Mouse (Mus musculus) Muller cell, postnatal 12 days (primary cell): ENCODE data around the gene Ccdc189.
A peak's percentile ranks its signal among the peaks of the same experiment; 100 is the strongest.

Experiments used
- DNase-seq: peaks from one replicate; pipeline ENCODE4 v3.0.0-alpha.2; 2015; ENCODE audit errors: inconsistent ontology term

Gene Ccdc189

GRCm38 (mm10) chr7:127591108-127591507 is 2.7 kb upstream of the Ccdc189 start:
- DNase-seq, result no peak

- DNase-seq, result no peak
These were observed 1.2 kb upstream of the Ccdc189 start for GRCm38 (mm10) chr7:127589637-127590036.

GRCm38 (mm10) chr7:127588901-127589300 is 506 bp upstream of the Ccdc189 start:
- no peak for DNase-seq

- DNase-seq, result no peak
These were observed 1.2 kb downstream of the Ccdc189 start for GRCm38 (mm10) chr7:127587196-127587595.

- DNase-seq, result no peak
These were observed 2.2 kb downstream of the Ccdc189 start for GRCm38 (mm10) chr7:127586149-127586548.

- no peak for DNase-seq
These were observed 3.4 kb downstream of the Ccdc189 start for GRCm38 (mm10) chr7:127585031-127585430.

- DNase-seq, result no peak
These were observed 5.1 kb downstream of the Ccdc189 start for GRCm38 (mm10) chr7:127583260-127583659.

GRCm38 (mm10) chr7:127574115-127574514 is 14.3 kb downstream of the Ccdc189 start:
- DNase-seq, result no peak

- no peak for DNase-seq
These were observed 14.8 kb downstream of the Ccdc189 start for GRCm38 (mm10) chr7:127573503-127574008.

- DNase-seq, result peak; percentile 95
These were observed 15.4 kb downstream of the Ccdc189 start, which contains the start of gene Phkg2 for GRCm38 (mm10) chr7:127572895-127573471. Gene Phkg2 (plus strand): TSS chr7:127573340.

- peak; percentile 70 for DNase-seq
These were observed 23.8 kb downstream of the Ccdc189 start for GRCm38 (mm10) chr7:127564381-127565150.

GRCm38 (mm10) chr7:127561340-127561858 is 27.0 kb downstream of the Ccdc189 start, which contains the start of gene Tmem265:
Gene Tmem265 (plus strand): TSS chr7:127561390.
- DNase-seq, result no peak

- DNase-seq, result no peak
These were observed 27.8 kb downstream of the Ccdc189 start for GRCm38 (mm10) chr7:127560580-127560979.

GRCm38 (mm10) chr7:127551558-127551957 is 36.8 kb downstream of the Ccdc189 start:
- DNase-seq, result no peak

- peak; percentile 75 for DNase-seq
These were observed 39.1 kb downstream of the Ccdc189 start for GRCm38 (mm10) chr7:127549116-127549835.

GRCm38 (mm10) chr7:127541671-127542070 is 46.7 kb downstream of the Ccdc189 start:
- no peak for DNase-seq
